Mouse (Mus musculus): ENCODE results near the gene Dennd5b. TPM values are rescaled to one million over a fixed set of nuclear protein-coding genes. Genes with fewer than 3 reads are reported as not detected.
A peak's percentile ranks its signal among the peaks of the same experiment; 100 is the strongest.
"Not testable (repeated sequence)": the region's sequence is repeated elsewhere in the genome, so short reads cannot be mapped to it uniquely, and the experiment has no call there.

Gene Dennd5b
- polyA plus RNA-seq, 1 experiment, result 3.6 TPM

GRCm38 (mm10) chr6:149010766-149011301, 90.6 kb downstream of the Dennd5b start:
- no peak for DNase-seq (ENCODE audit: low read depth)

- no peak for DNase-seq (ENCODE audit: low read depth)
Measured at GRCm38 (mm10) chr6:149005009-149005408, 96.5 kb downstream of the Dennd5b start.

GRCm38 (mm10) chr6:148994327-148994999, 107.0 kb downstream of the Dennd5b start:
- no peak for DNase-seq (ENCODE audit: low read depth)

- DNase-seq (ENCODE audit: low read depth), result no peak
Measured at GRCm38 (mm10) chr6:148993117-148994077, 108.1 kb downstream of the Dennd5b start.

GRCm38 (mm10) chr6:148992373-148993116, 108.9 kb downstream of the Dennd5b start:
- DNase-seq (ENCODE audit: low read depth), result no peak

GRCm38 (mm10) chr6:148991660-148992372, 109.7 kb downstream of the Dennd5b start:
- DNase-seq (ENCODE audit: low read depth), result no peak

GRCm38 (mm10) chr6:148989792-148990491, 111.5 kb downstream of the Dennd5b start:
- DNase-seq (ENCODE audit: low read depth), result not testable (repeated sequence)

GRCm38 (mm10) chr6:148986003-148986402, 115.5 kb downstream of the Dennd5b start:
- no peak for DNase-seq (ENCODE audit: low read depth)

GRCm38 (mm10) chr6:148980495-148980894, 121.0 kb downstream of the Dennd5b start:
- no peak for DNase-seq (ENCODE audit: low read depth)

- DNase-seq (ENCODE audit: low read depth), result no peak
Measured at GRCm38 (mm10) chr6:148975096-148975495, 126.4 kb downstream of the Dennd5b start.

GRCm38 (mm10) chr6:148972891-148973290, 128.6 kb downstream of the Dennd5b start:
- DNase-seq (ENCODE audit: low read depth), result no peak

- no peak for DNase-seq (ENCODE audit: low read depth)
Measured at GRCm38 (mm10) chr6:148972059-148972848, 129.2 kb downstream of the Dennd5b start.

- no peak for DNase-seq (ENCODE audit: low read depth)
Measured at GRCm38 (mm10) chr6:148971385-148971940, 130.0 kb downstream of the Dennd5b start.

- DNase-seq (ENCODE audit: low read depth), result no peak
Measured at GRCm38 (mm10) chr6:148961285-148961684, 140.2 kb downstream of the Dennd5b start.

GRCm38 (mm10) chr6:148959540-148960238, 141.8 kb downstream of the Dennd5b start:
- peak; percentile 64 for DNase-seq (ENCODE audit: low read depth)

- DNase-seq (ENCODE audit: low read depth), result no peak
Measured at GRCm38 (mm10) chr6:148958712-148959111, 142.8 kb downstream of the Dennd5b start.

- no peak for DNase-seq (ENCODE audit: low read depth)
Measured at GRCm38 (mm10) chr6:148957046-148957445, 144.4 kb downstream of the Dennd5b start.

- no peak for DNase-seq (ENCODE audit: low read depth)
Measured at GRCm38 (mm10) chr6:148955641-148956420, 145.6 kb downstream of the Dennd5b start.
